Mouse (Mus musculus) MEL (cell line): ENCODE measurements around the gene Sertad2. TPM values are rescaled to one million over a fixed set of nuclear protein-coding genes. Genes with fewer than 3 reads are reported as not detected.

Experiments used
- DNase-seq: peaks from one replicate; pipeline ENCODE4 v3.0.0; 2011; ENCODE audit warnings: low read depth, low spot score
- H3K27ac ChIP-seq: 2 replicates; pipeline ENCODE4 v1.5.1; 2012; ENCODE audit warnings: low read depth, mild to moderate bottlenecking, control low read depth, low read length, moderate library complexity; ENCODE audit not compliant: control insufficient read depth
- H3K27me3 ChIP-seq, 2 experiments: fragments of 150-350 bp in 1 of 2; sonication (generic) in 1 of 2; 2 replicates each; pipeline ENCODE4 v1.6.1; 2012; ENCODE audit warnings: low read length in 2 of 2, mild to moderate bottlenecking in 2 of 2, improper control_type of control experiment in 1 of 2, moderate library complexity in 1 of 2; ENCODE audit not compliant: insufficient read depth in 2 of 2, control insufficient read depth in 1 of 2
- H3K36me3 ChIP-seq, 2 experiments: 2 replicates each; pipeline ENCODE4 v1.6.1; 2012 to 2014; ENCODE audit warnings: low read length in 2 of 2, improper control_type of control experiment in 1 of 2, inconsistent platforms in 1 of 2, mild to moderate bottlenecking in 1 of 2; ENCODE audit not compliant: insufficient read depth in 2 of 2, control insufficient read depth in 1 of 2
- H3K4me1 ChIP-seq, 2 experiments: fragments of 150-350 bp in 1 of 2; sonication (generic) in 1 of 2; 2 replicates each; pipeline ENCODE4 v1.6.1; 2012; ENCODE audit warnings: low read length in 2 of 2, improper control_type of control experiment in 1 of 2, mild to moderate bottlenecking in 1 of 2; ENCODE audit not compliant: insufficient read depth in 2 of 2, control insufficient read depth in 1 of 2
- H3K4me3 ChIP-seq, 2 experiments: fragments of 150-350 bp in 1 of 2; sonication (generic) in 1 of 2; 2 replicates each; pipeline ENCODE4 v1.5.1; 2012; ENCODE audit warnings: low read depth in 2 of 2, low read length in 2 of 2, mild to moderate bottlenecking in 2 of 2, moderate library complexity in 2 of 2, control low read depth in 1 of 2, improper control_type of control experiment in 1 of 2; ENCODE audit not compliant: control insufficient read depth in 1 of 2, insufficient read depth in 1 of 2
- H3K79me2 ChIP-seq: 2 replicates; pipeline ENCODE4 v1.6.1; 2012; ENCODE audit warnings: mild to moderate bottlenecking, low read length, moderate library complexity; ENCODE audit not compliant: control insufficient read depth, poor library complexity, insufficient read depth
- H3K9ac ChIP-seq: 2 replicates; pipeline ENCODE4 v1.6.1; 2012; ENCODE audit warnings: low read depth, mild to moderate bottlenecking, control low read depth, low read length, moderate library complexity; ENCODE audit not compliant: control insufficient read depth, poor library complexity, severe bottlenecking
- H3K9me3 ChIP-seq: fragments of 150-350 bp; sonication (generic); replicated peaks from 2 replicates; pipeline ENCODE4 v1.6.1; 2012; ENCODE audit warnings: mild to moderate bottlenecking, low read length, improper control_type of control experiment, moderate library complexity; ENCODE audit not compliant: insufficient read depth
- CTCF ChIP-seq, 3 experiments: IDR thresholded peaks in 2 of 3; conservative IDR thresholded peaks in 1 of 3; 2 replicates each; pipeline ENCODE4 v1.5.1; 2011 to 2012; ENCODE audit warnings: low read length in 3 of 3, low read depth in 2 of 3, mild to moderate bottlenecking in 2 of 3, improper control_type of control experiment in 1 of 3, inconsistent platforms in 1 of 3, mixed read lengths in 1 of 3, moderate library complexity in 1 of 3; ENCODE audit not compliant: control insufficient read depth in 1 of 3, insufficient read depth in 1 of 3, poor library complexity in 1 of 3, severe bottlenecking in 1 of 3
- ELF1 ChIP-seq: IDR thresholded peaks from 2 replicates; pipeline ENCODE4 v1.6.1; 2014; ENCODE audit warnings: low read depth, mild to moderate bottlenecking, inconsistent platforms, low read length, improper control_type of control experiment, moderate library complexity
- EP300 ChIP-seq, 2 experiments: IDR thresholded peaks; 2 replicates each; pipeline ENCODE4 v1.6.1; 2011; ENCODE audit warnings: improper control_type of control experiment in 2 of 2, low read length in 2 of 2, low read depth in 1 of 2, mild to moderate bottlenecking in 1 of 2
- ETS1 ChIP-seq: IDR thresholded peaks from 2 replicates; pipeline ENCODE4 v1.6.1; 2012; ENCODE audit warnings: low read depth, mild to moderate bottlenecking, inconsistent platforms, low read length, improper control_type of control experiment, moderate library complexity
- GABPA ChIP-seq: IDR thresholded peaks from 2 replicates; pipeline ENCODE4 v1.6.1; 2012; ENCODE audit warnings: low read depth, mild to moderate bottlenecking, inconsistent platforms, low read length, improper control_type of control experiment, moderate library complexity
- GATA1 ChIP-seq: IDR thresholded peaks from 2 replicates; pipeline ENCODE4 v1.6.1; 2011; ENCODE audit warnings: low read depth, low read length, improper control_type of control experiment
- HCFC1 ChIP-seq: IDR thresholded peaks from 2 replicates; pipeline ENCODE4 v1.6.1; 2012; ENCODE audit warnings: low read depth, mild to moderate bottlenecking, inconsistent platforms, low read length, improper control_type of control experiment, moderate library complexity
- KAT2A ChIP-seq: conservative IDR thresholded peaks from 2 replicates; pipeline ENCODE4 v1.6.1; 2012; ENCODE audit warnings: low read depth, low read length, improper control_type of control experiment, inconsistent platforms
- MAFK ChIP-seq: IDR thresholded peaks from 2 replicates; pipeline ENCODE4 v1.6.1; 2011; ENCODE audit warnings: low read depth, mild to moderate bottlenecking, low read length, improper control_type of control experiment, borderline replicate concordance
- MAX ChIP-seq: IDR thresholded peaks from 2 replicates; pipeline ENCODE4 v1.6.1; 2011; ENCODE audit warnings: low read length, improper control_type of control experiment
- MAZ ChIP-seq: IDR thresholded peaks from 2 replicates; pipeline ENCODE4 v1.6.1; 2012; ENCODE audit warnings: low read depth, mild to moderate bottlenecking, inconsistent platforms, low read length, improper control_type of control experiment
- MYB ChIP-seq: IDR thresholded peaks from 2 replicates; pipeline ENCODE4 v1.6.1; 2011; ENCODE audit warnings: mild to moderate bottlenecking, low read depth, low read length, improper control_type of control experiment
- RAD21 ChIP-seq: IDR thresholded peaks from 2 replicates; pipeline ENCODE4 v1.6.1; 2011; ENCODE audit warnings: mild to moderate bottlenecking, low read depth, low read length, improper control_type of control experiment
- RCOR1 ChIP-seq: IDR thresholded peaks from 2 replicates; pipeline ENCODE4 v1.6.1; 2012; ENCODE audit warnings: low read depth, mild to moderate bottlenecking, inconsistent platforms, low read length, improper control_type of control experiment
- SIN3A ChIP-seq: IDR thresholded peaks from 2 replicates; pipeline ENCODE4 v1.6.1; 2012; ENCODE audit warnings: low read length, improper control_type of control experiment, inconsistent platforms
- SMC3 ChIP-seq: IDR thresholded peaks from 2 replicates; pipeline ENCODE4 v1.6.1; 2011; ENCODE audit warnings: low read depth, low read length, improper control_type of control experiment
- TAL1 ChIP-seq: IDR thresholded peaks from 2 replicates; pipeline ENCODE4 v1.6.1; 2012; ENCODE audit warnings: mild to moderate bottlenecking, inconsistent platforms, low read length, moderate library complexity, mixed read lengths
- TCF12 ChIP-seq: IDR thresholded peaks from 2 replicates; pipeline ENCODE4 v1.6.1; 2014; ENCODE audit warnings: low read depth, mild to moderate bottlenecking, inconsistent platforms, low read length, improper control_type of control experiment, moderate library complexity
- UBTF ChIP-seq: IDR thresholded peaks from 2 replicates; pipeline ENCODE4 v1.6.1; 2012; ENCODE audit warnings: low read depth, mild to moderate bottlenecking, inconsistent platforms, low read length, improper control_type of control experiment, moderate library complexity, borderline replicate concordance; ENCODE audit not compliant: insufficient read depth
- USF1 ChIP-seq: IDR thresholded peaks from 2 replicates; pipeline ENCODE4 v1.6.1; 2014; ENCODE audit warnings: low read depth, mild to moderate bottlenecking, inconsistent platforms, low read length, improper control_type of control experiment, moderate library complexity
- polyA plus RNA-seq, 2 experiments: library from polyadenylated mRNA; stranded (reverse) in 1 of 2; unstranded in 1 of 2; fragments of >175 nt in 1 of 2; fragments of >200 nt in 1 of 2; gene quantifications; 2 replicates each; pipeline versions ENCODE4 v1.2.1 to v1.2.4; 2012; ENCODE audit warnings: low replicate concordance in 2 of 2, low read depth in 1 of 2; ENCODE audit not compliant: insufficient read length in 2 of 2, insufficient read depth in 1 of 2, missing spikeins in 1 of 2
- total RNA-seq: library from RNA; depleted of rRNA; stranded (reverse); fragments of 300-350 nt; gene quantifications from 2 replicates; pipeline ENCODE4 v1.2.3, GENCODE M21; 2012

Gene Sertad2
- total and polyA plus RNA-seq, 3 experiments: 7.0 to 11.5 TPM; not detected in 1

DNA sequence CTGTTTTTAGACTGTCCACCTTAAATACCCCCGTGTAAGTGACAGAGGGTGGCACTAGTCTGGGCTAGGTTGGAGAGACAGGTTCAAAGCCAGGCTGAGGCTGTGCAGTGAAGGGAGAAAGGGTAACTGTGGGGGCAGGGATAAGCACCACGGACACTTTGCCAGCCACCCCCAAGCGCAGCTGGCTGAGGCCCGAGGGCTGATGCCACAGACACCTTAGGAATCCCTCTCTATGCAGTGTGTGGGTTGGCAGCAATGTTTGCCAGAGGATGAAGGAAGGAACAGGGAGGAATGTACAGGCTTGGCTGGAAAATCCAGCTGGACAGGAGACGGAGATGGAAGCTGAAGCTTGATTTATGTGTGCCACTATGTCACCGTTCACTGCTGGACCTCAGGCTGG, 129.5 kb downstream of the Sertad2 start:
- H3K4me1 ChIP-seq: 0 out of 4 replicates have a peak, but pooled peaks cover 0 to 3% of the 10 kb centered on the region in 2 experiments
- DNase-seq: no peak
- H3K36me3 ChIP-seq: no peaks in the 10 kb centered on the region
- no peaks in the 10 kb centered on the region for H3K9me3 ChIP-seq
- TF ChIP-seq TCF12 (no peak), GABPA (no peak), TAL1 (no peak), ETS1 (no peak), UBTF (no peak), GATA1 (no peak), SIN3A (no peak), MYB (no peak), HCFC1 (no peak), MAFK (no peak), CTCF (IDR thresholded peaks at IDR 0.05 in 2 of 3, conservative IDR thresholded peaks at IDR 0.05 in 1 of 3; ENCODE audit: control insufficient read depth in 1 of 3, insufficient read depth in 1 of 3, low read depth in 2 of 3, low read length in 3 of 3, poor library complexity in 1 of 3, severe bottlenecking in 1 of 3) (no peak), SMC3 (no peak), KAT2A (no peak), USF1 (no peak), RAD21 (no peak), MAX (no peak), MAZ (no peak), EP300 (IDR thresholded peaks at IDR 0.05; ENCODE audit: low read depth in 1 of 2, low read length in 2 of 2) (no peak)
- no peak overlapping the region for H3K9ac ChIP-seq
- H3K27me3 ChIP-seq: no peaks in the 10 kb centered on the region
- H3K79me2 ChIP-seq: no peaks in the 10 kb centered on the region
- no peak overlapping the region for H3K27ac ChIP-seq
- no peak overlapping the region for H3K4me3 ChIP-seq

DNA sequence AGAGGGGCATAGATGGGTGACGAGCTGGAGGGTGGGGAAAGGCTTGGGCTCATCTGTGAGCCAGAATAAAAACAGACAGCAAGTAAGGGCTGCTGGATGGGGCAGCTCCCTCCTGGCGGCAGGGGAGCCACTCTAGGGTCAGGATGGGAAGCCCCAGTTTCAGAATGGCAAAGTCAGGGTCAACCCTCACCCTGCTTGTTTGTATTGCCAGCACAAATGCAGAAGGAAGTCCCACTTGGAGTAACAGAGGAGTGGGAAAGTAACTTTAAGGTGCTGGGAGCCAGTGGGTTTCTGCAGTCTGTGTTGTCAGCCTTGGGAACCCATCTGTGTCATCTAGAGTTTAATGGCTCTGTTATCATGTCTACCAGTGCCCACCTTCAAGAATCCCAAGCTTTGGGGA, 136.3 kb downstream of the Sertad2 start:
- no peak for DNase-seq
- Histone ChIP-seq H3K9ac (no peak overlapping the region), H3K4me1 (peaks cover 3 to 14% of the 10 kb centered on the region in 2 experiments; a peak in 3 of 4 replicates), H3K36me3 (peaks cover 0 to 6% of the 10 kb centered on the region in 2 experiments; a peak in 2 of 4 replicates), H3K9me3 (no peaks in the 10 kb centered on the region), H3K27me3 (no peaks in the 10 kb centered on the region; a peak in 1 of 4 replicates), H3K79me2 (no peaks in the 10 kb centered on the region), H3K27ac (no peak overlapping the region), H3K4me3 (no peak overlapping the region)
- TF ChIP-seq RCOR1: no peak
- TF ChIP-seq ELF1: no peak
- no peak for TF ChIP-seq ETS1
